Mouse (Mus musculus): ENCODE data around the gene Plxnb1.

Plxnb1 gene

DNA sequence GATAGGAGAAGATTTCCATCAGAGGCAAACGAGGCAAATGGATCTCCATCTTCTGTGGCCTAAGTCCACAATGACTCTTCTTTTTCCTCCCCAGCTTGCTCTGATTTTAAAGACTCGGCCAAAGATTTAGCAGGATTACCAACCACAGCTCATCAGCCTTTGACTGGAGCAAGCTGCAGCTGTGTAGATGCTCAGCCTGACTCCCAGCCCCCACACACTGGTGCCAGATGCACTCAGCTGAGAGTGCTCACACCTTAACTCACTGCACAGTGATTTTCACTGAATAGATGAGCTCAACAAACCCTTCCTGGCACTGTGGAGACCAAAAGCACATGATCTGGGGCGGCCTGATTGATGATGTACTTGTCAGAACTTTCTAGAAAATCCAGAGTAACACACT is 66.8 kb downstream of the Plxnb1 start, which contains the start of gene Fbxw21:
Gene Fbxw21 (minus strand): TSS at position 101 of the 400 bp plus-strand sequence.
- no peak for DNase-seq (ENCODE audit: low spot score)

DNA sequence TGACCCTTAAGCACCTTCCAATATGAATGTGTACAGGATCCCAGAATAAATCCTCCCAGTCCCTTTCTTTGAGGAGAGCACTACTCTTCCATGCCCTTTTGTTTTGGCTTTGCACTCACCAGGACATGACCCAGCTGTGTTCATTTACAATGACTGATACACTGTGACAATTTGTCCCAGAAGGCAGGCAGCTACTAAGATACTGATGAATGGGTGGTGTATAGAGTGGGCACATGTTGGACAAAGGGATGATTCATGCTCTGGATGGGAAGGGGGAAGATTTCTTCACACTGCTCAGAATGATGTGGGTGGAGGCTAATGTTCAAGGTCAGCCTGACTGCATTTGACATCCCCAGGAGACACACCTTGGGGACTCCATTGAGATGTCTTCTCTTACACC is 72.1 kb downstream of the Plxnb1 start:
- no peak for DNase-seq (ENCODE audit: low spot score)
